Mouse (Mus musculus): ENCODE data around the gene Ndufs1.

DNA sequence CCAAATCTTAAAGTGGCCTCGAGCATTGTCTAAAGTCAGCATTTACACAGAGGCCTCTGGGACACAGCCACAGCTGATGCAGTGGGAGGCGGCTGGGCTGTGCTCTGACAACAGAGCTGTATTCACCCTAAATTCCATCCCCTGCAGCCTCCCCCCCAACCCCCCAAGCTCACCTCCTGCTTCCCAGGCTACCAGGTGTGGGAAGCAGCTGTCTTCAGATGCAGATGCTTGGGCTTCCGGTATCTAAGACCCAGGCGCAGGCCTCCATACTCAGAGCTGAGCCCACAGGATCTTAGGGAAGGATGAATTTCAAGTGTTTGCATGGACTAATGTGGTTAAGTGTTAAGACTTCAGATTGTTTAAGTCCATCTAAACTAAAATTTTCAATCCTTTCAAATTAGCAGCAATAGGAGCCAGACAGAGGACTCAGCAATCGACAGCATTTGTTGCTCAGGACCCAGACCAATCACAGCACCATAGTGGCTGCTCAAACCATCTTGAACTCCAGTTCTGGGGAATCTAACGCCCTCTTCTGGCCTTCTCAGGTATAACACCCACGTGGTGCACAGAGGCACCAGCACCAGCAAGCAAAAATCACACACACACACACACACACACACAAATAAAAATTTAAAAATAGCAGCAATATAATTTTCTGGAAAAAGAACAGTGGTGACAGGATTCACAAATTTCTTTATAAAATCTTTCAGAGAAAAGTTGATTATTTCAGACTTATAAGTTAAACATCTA lies 65.9 kb downstream of the Ndufs1 start:
- TF ChIP-seq POLR2A (IDR thresholded peaks at IDR 0.05; ENCODE audit: borderline replicate concordance, extremely low read depth, low read depth, low read length) = no peak
- peak; percentile 42 for TF ChIP-seq CTCF (IDR thresholded peaks at IDR 0.05; ENCODE audit: insufficient read depth, low read length)
